Mouse (Mus musculus): ENCODE data around the gene Nqo2.

- no peak for TF ChIP-seq TAL1 (conservative IDR thresholded peaks at IDR 0.05; ENCODE audit: low read depth, low read length)
- no peak for TF ChIP-seq CTCF (IDR thresholded peaks at IDR 0.05; ENCODE audit: low read depth, low read length)
- TF ChIP-seq POLR2AphosphoS5 (IDR thresholded peaks at IDR 0.05; ENCODE audit: insufficient replicate concordance, low read depth, low read length) = no peak
These were observed 73.6 kb downstream of the Nqo2 start for GRCm38 (mm10) chr13:34038056-34038432.

Measured in G1E (cell line).